Mouse (Mus musculus): Measurements from ENCODE around the gene 1700084M14Rik.
"Not testable (repeated sequence)": the region's sequence is repeated elsewhere in the genome, so short reads cannot be mapped to it uniquely, and the experiment has no call there.

The 1700084M14Rik gene

GRCm38 (mm10) chrX:91575811-91576210, at the start of gene 1700084M14Rik:
1700084M14Rik (minus strand) TSS chrX:91575911.
- DNase-seq (ENCODE audit: low read depth, low spot score): not testable (repeated sequence)
